Mouse (Mus musculus): ENCODE data around the gene Itfg2.

Gene Itfg2

DNA sequence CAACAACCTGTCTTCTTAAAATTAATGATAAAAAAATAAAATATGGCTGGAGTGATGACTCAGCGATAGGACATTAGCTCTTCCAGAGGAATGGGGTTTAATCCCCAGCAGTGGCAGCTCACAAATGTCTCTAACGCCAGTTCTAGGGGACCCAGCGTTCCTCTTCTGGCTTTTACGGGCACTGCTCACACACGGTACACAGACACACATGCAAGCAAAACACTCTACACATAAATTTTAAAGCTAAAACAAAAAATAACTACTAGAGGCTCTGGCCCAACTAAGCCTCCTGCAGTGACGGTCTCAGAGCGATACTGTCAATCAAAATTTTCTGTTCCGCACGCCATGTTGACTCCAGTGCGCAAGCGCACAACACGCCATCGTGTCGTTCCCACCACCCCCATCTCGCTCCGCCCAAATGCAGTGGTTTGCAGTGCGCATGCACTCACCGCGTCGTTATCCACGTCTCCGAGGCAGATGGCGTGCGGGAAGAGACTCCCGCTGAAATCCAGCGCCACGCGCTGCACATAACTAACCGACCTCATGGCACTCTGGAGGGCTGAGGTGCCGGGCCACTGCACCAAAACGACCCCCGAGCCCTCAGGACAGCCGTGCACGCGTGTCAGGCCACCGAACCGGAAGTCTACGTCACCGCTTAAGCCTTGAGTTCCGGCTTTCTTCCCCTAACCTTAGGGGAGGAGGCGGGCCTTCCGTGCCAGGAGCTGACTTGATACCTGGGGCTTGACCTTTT is at the start of gene Itfg2:
Itfg2 (minus strand) TSS at position 663 of the 751 bp plus-strand sequence.
- peak; percentile 90 to 97 for DNase-seq (ENCODE audit: low spot score in 2 of 2)

DNA sequence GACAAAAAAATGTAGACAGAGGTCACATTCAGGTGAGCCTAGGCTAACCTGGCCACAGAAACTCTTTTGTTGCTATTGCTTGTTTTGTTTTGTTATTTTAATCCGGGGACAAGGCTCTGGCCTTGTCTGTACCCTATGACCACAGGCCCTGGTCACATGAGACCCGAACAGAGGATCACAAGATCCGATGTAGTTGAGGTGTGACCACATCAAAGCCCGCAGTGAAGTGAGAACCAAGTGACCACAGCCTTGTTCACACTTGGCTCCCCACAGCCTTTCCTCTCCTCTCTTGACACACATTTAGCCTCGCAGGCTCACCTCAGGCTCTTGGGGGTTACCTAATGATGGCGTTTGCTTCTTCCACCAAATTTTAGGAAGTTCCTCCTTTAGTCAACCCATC is 49.4 kb upstream of the Itfg2 start:
- no peak for DNase-seq (ENCODE audit: low spot score in 2 of 2)

DNA sequence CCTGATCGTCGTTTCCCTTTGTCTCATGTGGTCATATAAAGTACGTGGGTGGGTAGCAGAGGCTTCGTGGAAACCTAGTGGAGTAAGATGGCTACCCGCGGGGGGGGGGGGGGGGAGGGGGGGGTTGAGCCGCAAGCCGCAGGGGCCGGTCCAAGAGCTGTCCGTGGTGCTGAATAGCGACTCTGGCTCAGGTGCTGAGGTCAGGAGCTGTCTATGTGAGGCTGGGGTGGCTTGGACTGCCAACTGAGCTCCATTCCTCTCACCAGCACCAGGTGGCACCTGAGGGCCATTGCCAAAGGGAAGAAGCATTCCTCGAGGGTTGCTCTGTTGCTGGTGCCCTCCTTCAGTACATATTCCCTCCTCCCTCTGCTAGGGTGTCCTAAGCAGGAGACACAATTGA is 44.7 kb upstream of the Itfg2 start:
- no peak for DNase-seq (ENCODE audit: low spot score in 2 of 2)

DNA sequence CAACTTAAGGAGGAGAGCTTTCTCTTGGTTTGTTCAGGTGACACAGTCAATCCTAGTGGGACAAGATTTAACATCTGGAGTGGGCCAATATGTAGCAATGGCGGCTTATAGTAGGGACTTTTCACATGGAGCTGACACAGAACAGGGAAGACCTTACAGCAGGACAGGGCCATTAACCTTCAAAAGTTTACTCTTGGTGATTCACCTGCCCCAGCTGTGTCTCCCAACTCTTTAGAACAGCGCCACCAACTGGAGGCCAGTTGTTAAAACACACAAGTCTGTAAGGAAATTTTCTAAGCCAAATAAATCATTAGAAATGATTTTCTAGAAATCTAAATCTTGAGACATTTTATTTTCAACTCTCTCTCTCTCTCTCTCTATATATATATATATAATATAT is 42.6 kb upstream of the Itfg2 start:
- DNase-seq (ENCODE audit: low spot score in 2 of 2): no peak

DNA sequence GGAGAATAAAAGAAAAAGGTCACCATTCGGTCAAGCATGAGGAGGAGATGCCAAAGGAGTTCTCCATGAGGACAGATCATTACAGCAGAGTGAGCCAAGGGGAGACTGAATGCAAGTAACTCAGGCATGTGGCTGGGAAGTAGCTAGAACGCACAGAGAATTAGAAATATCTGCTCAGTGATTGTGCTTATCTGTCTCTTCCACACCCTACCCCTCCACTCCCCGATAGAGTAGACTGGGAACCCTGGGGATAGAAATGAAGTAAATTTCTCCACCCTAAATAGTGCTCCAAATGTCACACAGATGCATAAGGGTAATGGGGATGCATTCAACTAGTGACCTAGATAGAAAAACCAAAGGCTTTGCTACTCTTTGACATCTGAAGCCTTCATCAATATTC is 41.8 kb upstream of the Itfg2 start:
- no peak for DNase-seq (ENCODE audit: low spot score in 2 of 2)

DNA sequence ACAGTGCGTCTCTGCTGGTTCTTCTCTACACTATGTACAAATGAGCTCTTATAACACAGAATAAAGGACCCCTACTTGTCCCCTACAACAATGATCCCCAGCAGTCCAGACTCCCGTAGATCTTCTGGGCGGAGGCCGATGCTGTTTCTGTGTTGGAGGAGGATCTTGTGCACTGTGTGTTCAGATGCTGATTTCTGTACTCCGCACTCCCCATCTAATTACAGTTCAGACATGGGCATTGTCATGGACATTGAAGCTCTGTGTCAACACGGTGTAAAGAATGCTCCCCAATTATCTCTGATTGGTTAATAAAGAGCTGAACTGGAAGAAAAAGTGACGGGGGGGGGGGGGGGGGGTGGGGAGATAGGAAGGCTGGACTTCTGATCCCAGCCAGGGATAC is 41.3 kb upstream of the Itfg2 start:
- DNase-seq (ENCODE audit: low spot score in 2 of 2): no peak

DNA sequence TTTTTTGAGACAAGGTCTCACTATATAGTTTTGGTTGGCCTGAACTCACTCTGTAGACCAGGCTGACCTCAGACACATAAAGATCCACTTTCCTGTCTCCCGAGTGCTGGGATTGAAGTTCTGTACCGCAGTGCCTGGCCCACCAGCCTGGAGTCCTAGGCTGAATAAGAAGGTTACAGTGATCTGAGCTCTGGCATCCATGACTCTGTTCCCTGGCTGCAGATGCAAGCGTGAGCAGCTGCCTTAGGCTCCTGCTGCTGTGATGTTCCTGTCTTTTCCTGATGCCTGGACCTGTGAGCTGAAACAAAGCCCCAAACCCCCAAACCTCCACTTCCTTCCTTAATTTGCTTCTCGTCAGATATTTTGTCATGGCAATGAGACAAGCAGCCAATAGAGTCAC is 40.3 kb upstream of the Itfg2 start:
- DNase-seq (ENCODE audit: low spot score in 2 of 2): no peak

DNA sequence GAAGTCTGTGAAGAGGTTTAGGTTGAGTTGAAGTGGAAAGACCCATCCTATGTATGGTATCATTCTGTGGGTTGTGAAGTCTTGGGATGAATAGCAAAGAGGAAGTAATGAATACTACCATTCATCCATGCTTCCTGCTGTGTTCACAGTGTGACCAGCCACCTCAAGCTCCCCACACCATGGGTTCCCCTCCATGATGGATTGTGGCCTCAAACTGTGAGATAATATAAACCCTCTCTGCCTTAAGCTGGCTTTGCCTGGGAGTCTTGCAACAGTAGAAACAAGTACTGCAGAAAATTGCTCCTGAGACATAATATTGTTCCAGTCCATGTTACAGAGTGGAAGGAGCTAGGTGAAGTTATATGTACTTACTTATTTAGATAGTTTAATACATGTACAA is 36.9 kb upstream of the Itfg2 start:
- no peak for DNase-seq (ENCODE audit: low spot score in 2 of 2)

DNA sequence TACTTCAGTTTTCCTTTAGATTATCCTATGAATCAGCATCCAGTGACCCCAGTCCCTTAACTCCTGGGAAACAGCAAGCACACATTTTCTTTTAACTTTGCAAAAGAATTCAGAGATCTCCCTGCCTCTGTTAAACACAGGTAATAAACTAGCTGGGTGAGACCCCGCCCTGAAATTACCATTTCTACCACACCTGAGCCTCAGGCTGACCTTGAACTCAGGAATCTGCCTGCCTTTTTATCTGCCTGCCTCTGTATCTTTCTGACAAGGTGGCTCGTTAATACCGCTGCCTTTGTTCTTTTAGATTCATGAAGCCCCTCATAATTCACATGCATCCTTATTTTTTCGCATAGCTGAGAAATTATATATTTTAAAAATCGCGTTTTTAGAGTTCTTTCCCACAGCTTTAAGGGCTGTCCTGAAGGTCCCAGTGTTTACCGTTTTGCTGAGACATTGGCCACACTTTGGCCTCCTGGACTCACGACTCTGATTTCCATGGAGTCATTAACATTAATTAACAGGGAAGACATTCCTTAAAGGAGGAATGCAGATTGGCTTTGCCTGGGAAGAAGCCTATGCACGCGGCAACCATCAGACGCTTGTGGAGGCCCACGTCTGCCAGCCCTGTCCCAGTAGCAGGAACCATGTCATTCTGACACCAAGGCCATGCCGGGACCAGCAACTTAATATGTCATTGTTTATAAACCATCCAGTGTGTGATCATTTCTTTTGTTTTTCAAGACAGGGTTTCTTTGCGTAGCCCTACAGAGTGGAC is 36.2 kb upstream of the Itfg2 start:
- DNase-seq (ENCODE audit: low spot score in 2 of 2): no peak

DNA sequence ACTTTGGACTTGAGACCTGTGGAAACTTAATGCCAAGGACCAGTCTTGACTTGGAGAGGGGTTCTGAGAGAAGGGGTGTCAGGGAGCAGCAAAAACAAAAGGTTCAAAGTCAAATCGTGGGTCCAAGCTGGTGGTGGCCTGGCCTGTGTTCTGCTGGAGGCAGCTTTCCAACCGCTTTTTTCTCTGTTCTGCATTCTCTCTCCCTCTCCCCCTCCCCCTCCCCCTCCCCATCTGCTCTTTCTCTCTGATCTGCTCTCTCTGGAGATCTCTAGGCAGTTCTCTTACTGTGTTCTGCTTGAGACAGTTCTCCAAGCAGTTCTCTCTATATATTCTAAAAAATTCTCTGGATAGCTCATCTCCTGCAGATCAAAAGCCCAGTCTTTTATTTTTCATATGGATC is 35.6 kb upstream of the Itfg2 start:
- DNase-seq (ENCODE audit: low spot score in 2 of 2): no peak

DNA sequence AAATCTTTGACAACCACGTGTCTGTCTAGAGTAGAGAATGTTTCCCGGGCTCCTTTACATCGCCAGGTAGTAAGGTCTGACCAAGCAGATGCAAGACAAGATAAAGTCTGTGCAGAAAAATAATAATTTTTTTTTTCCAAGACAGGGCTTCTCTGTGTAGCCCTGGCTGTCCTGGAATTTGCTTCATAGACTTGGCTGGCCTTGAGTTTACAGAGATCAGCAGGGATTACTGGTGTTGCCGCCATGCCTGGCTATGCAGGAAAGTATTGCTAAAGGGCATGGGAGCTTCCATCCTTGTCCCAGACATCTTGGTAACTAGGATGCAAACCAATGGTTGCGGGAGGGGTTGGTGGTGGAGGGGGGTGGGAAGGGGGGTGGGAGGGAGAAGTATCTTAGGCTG is 32.5 kb upstream of the Itfg2 start:
- no peak for DNase-seq (ENCODE audit: low spot score in 2 of 2)

DNA sequence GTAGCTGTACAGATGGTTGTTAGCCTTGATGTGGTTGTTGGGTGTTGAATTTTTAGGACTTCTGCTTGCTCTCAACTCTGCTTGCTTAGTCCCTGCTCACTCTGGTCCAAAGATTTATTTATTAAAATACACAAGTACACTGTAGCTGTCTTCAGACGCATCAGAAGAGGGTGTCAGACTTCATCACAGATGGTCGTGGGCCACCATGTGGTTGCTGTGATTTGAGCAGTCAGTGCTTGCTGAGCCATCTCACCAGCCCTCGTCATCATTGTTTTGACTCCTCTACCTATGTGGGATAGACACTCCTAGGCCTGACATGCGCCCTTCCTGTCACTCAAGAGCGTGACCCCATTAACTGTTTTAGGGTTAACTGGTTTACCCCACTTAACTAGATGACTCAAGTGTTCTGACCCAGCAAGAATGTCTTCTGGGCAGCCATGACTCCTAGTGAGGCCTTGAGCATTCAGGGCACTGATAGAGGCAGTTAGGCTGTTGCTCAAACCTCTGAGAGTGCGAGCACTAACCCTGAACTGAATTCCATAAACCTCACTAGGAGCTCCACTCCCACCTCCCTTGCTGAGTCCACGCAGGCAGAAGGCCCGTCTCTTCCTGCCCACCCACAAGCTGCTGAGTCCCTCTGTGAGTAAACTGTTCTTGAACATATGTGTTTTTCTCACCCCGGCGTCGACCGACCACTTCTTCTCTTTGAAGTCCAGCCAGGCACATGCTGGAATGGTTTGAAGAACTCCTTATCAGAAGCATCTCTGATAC is 31.3 kb upstream of the Itfg2 start:
- peak in 1 of 2 experiments; percentile 30 for DNase-seq (ENCODE audit: low spot score in 2 of 2)

DNA sequence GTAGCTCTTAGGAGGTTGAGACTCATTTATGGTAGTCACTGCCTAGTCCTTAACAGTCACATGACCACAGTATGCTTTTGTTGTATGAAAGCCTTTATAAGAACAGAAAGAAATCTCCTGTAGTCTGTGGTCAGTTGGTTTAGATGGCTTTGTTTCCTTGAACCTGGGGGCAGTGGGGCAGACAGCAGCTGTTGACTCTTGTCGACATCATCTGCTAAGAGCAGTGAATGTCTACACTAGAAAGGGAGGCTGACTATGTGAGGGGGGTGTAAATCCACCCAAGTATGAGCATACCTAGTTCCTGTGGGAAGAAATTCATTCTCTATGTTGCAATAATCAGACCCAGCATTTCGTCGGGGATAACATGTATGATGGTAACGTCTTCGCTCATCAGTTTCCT is 22.3 kb upstream of the Itfg2 start:
- no peak for DNase-seq (ENCODE audit: low spot score in 2 of 2)

DNA sequence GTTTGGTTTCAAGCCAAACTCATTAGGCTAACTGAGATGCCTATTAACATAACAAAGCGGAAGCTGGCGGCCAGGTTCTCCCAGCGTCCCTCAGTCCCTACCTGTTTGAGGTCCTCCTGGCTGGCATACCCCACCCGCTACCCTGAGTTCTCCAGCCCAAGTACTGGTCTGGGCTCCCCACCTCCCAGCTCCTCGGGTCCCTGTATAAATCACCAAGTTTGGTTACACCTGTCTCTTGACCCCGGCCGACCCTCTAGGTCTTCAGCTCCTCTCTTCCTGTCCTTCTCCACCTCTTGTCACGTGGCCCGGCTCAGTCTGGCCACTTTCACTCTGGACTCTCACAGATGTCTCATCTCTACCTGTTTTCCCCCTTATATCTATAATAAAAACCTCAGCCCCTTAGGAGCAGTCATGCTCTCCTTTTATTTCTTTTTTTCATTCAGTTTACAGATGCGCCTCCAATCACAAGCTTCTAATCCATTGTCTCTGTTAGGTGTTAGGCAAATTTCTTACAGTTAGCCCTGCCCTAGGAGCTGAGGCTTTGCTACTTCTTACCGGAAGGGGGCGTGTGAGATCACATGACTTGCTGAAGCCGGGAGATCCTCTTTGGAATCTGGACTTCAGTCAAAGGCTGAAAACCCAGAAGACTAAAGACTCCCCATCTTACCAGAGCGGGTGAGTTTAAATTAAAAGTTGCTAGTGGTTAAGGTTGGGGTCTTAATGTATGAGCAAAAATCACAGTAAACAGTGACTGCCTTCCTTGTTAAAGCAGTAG is 21.2 kb upstream of the Itfg2 start:
- peak in 1 of 2 experiments; percentile 57 for DNase-seq (ENCODE audit: low spot score in 2 of 2)

DNA sequence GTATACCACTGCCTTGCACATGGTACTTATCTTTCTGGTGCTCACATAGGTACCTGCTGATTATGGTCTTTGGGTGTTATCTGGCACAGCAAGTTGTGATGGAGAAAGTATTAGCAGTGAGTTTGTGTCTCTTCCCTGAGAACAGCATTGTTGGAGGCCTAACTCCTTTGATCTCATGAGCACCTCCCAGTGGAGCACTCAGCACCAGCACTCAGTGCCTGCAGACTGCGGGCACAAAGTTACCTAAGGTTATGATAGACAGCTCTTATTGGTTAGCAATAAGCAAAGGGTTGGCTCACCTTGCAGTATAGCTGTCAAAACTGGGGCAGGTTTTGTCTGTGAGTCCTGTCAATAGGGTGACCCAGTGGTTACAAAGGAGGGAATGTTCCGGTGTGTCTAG is 15.5 kb upstream of the Itfg2 start:
- DNase-seq (ENCODE audit: low spot score in 2 of 2): no peak

DNA sequence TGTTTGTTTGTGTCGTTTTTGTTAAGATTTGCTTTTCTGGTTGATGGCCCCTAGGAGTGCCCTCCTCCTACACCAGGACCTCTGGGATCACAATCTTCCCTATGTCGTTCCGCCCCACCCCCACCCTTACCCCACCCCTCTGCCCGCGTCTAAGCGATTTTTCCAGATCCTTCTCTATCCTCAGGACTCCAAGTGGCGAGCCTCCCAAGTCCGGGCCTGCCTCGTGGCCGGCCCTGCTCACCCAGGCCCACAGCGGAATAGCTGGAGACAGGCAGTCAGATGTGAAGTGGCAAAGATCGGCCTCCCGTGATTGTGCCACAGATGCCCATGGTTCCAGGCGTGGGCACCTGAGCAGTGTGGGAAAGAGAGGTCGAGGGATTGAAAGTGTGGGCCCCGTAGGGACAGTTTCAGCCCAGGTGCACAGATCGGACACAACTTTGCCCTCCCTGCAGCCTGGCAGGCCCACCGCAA is 14.2 kb upstream of the Itfg2 start:
- DNase-seq (ENCODE audit: low spot score in 2 of 2): no peak

DNA sequence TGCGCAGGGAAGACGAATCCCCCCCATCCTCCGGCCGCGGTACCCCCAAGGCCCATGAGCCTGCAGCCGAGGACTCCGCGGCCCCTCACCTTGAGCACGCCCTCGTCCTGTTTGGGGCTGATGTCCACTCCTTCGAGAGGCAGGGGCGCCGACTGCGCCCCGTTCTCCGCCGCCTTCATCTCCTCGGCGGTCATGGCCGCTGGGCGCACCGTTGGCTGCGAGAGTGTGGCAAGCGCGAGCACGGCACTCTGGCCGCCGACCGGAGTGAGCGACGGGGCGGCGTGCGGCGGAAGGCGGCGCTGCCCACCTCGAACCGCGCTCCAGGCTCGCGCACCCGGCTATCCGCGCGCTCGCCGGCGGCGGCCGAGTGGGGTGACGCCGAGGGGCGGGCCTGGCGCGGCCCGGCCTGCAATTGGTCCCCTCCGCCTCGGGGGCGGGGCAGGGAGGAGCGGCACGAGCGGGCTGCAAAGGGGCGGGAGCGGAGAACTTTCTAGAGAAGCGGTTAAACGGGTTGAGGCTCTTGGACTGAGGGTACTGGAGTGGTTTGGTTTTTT is 13.7 kb upstream of the Itfg2 start, which contains the start of gene Fkbp4:
Fkbp4 (minus strand) TSS at position 361 of the 554 bp plus-strand sequence.
- DNase-seq (ENCODE audit: low spot score in 2 of 2): peak; percentile 66 to 89

DNA sequence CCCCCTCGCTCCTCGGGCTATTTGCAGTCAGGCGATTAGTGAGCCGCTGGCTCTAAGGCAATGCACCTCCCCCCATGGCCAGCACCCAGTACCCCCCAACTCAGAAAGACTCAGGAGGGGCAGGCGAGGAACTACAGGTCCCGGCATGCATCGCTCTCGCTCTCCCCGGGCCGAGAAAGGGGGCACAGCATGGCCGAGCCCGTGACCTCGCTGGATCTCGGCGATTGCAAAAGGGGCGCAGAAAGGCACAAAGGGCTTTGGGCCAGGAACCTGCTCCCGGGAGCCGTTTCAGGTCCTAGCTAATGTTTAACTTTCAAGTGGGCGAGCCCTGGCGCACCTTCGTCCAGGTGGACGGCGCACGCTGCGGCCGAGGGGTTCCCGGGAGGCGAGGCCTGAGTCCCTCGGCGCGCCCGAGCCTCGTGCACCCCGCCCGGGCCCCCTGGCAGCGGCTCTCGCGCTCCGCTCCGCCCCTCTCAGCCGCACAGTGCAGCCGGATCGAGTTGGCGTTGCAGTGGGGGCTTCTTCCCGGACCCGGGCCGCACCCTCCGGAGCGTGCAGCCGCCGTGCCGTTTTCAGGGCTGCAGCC is 13.1 kb upstream of the Itfg2 start:
- peak in 1 of 2 experiments; percentile 39 for DNase-seq (ENCODE audit: low spot score in 2 of 2)

DNA sequence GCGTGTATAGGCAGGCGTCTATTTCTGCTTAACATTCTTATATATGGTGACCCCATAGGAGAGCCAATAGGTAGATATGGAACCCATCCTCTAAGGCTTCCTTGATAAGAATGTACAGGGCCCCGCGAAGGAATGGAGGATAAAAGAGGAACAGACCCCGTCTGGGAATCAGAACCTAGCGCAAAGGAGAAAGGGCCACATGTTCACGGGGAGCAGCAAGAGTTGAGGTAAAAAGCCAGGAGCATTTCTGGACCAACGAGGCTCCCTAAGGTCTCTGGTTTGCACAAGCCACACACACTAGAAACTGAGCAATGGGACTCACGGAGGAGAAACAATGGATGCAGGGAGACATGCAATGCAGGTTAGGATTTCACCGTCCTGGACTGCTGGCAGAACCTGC is 12.6 kb upstream of the Itfg2 start:
- no peak for DNase-seq (ENCODE audit: low spot score in 2 of 2)

DNA sequence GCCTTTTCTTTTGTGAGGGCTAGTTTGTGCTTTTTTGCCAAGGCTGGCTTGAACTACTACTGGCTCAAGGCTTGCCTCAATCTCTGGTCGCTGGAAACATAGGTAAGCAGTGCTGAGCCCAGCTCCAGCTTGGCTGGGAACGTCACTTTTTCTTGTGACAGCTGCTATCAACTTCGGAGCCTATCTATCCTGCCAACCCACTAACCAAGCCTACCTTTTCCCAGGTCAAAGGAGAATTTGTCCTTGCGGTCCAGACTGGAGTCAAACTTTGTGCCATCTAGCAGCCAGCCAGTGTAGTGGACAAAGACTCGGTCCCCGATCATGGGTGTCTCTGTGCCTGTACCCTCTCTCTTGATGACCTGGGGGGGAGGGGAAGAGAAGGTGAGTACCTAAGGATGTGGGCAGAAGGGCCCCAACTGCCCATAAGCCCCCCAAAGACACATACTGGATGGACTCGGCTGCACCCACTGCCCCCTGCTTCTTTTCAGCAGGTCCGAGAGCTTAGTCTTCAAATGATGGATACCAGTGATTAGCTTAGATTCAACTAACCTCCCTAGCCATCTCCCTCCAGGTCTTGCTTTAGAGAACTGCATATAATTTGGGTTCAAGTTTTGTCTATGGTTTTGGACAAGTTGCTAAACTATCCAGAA is 11.8 kb upstream of the Itfg2 start:
- DNase-seq (ENCODE audit: low spot score in 2 of 2): no peak
